Mouse (Mus musculus) kidney, embryonic 16.5 days (tissue): ENCODE results near the gene Arid1b. TPM values are rescaled to one million over a fixed set of nuclear protein-coding genes. Genes with fewer than 3 reads are reported as not detected.

ENCODE experiments used
- ATAC-seq: fragments of 200-750 bp; cut with Nextera tagmentation; 2 replicates; pipeline ENCODE4 v1.8.0; 2017; ENCODE audit warnings: moderate TSS enrichment; ENCODE audit not compliant: low FRiP score, low TSS enrichment
- H3K27ac ChIP-seq: fragments of 300-500 bp; sonication (generic); 2 replicates; pipeline ENCODE4 v1.5.1; 2014; ENCODE audit warnings: low read length
- H3K27me3 ChIP-seq: fragments of 300-500 bp; sonication (generic); 2 replicates; pipeline ENCODE4 v1.6.1; 2014; ENCODE audit warnings: low read length, control low read depth, mixed read lengths; ENCODE audit not compliant: insufficient read depth
- H3K36me3 ChIP-seq: fragments of 300-500 bp; sonication (generic); 2 replicates; pipeline ENCODE4 v1.6.1; 2014; ENCODE audit warnings: low read length, control low read depth, mixed read lengths; ENCODE audit not compliant: insufficient read depth
- H3K4me1 ChIP-seq: fragments of 300-500 bp; sonication (generic); 2 replicates; pipeline ENCODE4 v1.6.1; 2014; ENCODE audit warnings: low read length, control low read depth, mixed read lengths; ENCODE audit not compliant: insufficient read depth
- H3K4me2 ChIP-seq: fragments of 300-500 bp; sonication (generic); replicated peaks from 2 replicates; pipeline ENCODE4 v1.6.1; 2014; ENCODE audit warnings: low read depth, low read length
- H3K4me3 ChIP-seq: fragments of 300-500 bp; sonication (generic); 2 replicates; pipeline ENCODE4 v1.5.1; 2014; ENCODE audit warnings: mild to moderate bottlenecking, low read length
- H3K9ac ChIP-seq: fragments of 300-500 bp; sonication (generic); replicated peaks from 2 replicates; pipeline ENCODE4 v1.6.1; 2014; ENCODE audit warnings: low read length
- H3K9me3 ChIP-seq: fragments of 300-500 bp; sonication (generic); 2 replicates; pipeline ENCODE4 v1.6.1; 2016; ENCODE audit warnings: low read length, control low read depth
- WGBS: fragments of 180-500 bp; shearing (Covaris S2); extraction: QIAGEN DNeasy Blood & Tissue Kit; methylation state at CpG from one replicate; pipeline ENCODE4 v1.1.7; 2014; 5-methylcytosine and 5-hydroxymethylcytosine counted together
- polyA plus RNA-seq: library from polyadenylated mRNA; unstranded; fragments of >200 nt; fragmentation: Nextera tagmentation; extraction: Ambion mirVana; gene quantifications from 2 replicates; pipeline ENCODE4 v1.2.1, GENCODE M21; 2015

The Arid1b gene
- polyA plus RNA-seq, 1 experiment from 2014 or later, result 10.9 TPM

- H3K4me2 ChIP-seq, result no peak overlapping the region; the same call in 1 of the 2 replicates
- no peaks in the 10 kb centered on the region for H3K27me3 ChIP-seq
- no peak overlapping the region for H3K4me3 ChIP-seq
- no peaks in the 10 kb centered on the region for H3K36me3 ChIP-seq
- peak overlapping the region; percentile 44; the same call in 1 of the 2 replicates for H3K9ac ChIP-seq
- no peaks in the 10 kb centered on the region for H3K9me3 ChIP-seq
- WGBS, result 21% methylated on average over 4 of the region's 4 CpGs
- ATAC-seq, result 0 out of 2 replicates have a peak, but pooled peaks have one; percentile 9
- peaks cover 77% of the 10 kb centered on the region for H3K4me1 ChIP-seq
- peak overlapping the region; percentile 72 for H3K27ac ChIP-seq
Observed at GRCm38 (mm10) chr17:5057286-5057685, 63.2 kb downstream of the Arid1b start.

- H3K36me3 ChIP-seq, result no peaks in the 10 kb centered on the region
- peaks cover 69% of the 10 kb centered on the region for H3K4me1 ChIP-seq
- no peak overlapping the region; the same call in 1 of the 2 replicates for H3K9ac ChIP-seq
- peak overlapping the region; percentile 17; the same call in 1 of the 2 replicates for H3K4me2 ChIP-seq
- H3K9me3 ChIP-seq, result no peaks in the 10 kb centered on the region
- H3K4me3 ChIP-seq, result no peak overlapping the region
- peak; percentile 89 for ATAC-seq
- 4% methylated on average over 10 of the region's 10 CpGs for WGBS
- no peaks in the 10 kb centered on the region for H3K27me3 ChIP-seq
- peak overlapping the region; percentile 80 for H3K27ac ChIP-seq
Observed at GRCm38 (mm10) chr17:5057944-5058720, 64.0 kb downstream of the Arid1b start.

GRCm38 (mm10) chr17:5059092-5059601 is 65.0 kb downstream of the Arid1b start:
- no peak for ATAC-seq
- H3K27me3 ChIP-seq, result no peaks in the 10 kb centered on the region
- H3K4me3 ChIP-seq, result no peak overlapping the region
- no peaks in the 10 kb centered on the region for H3K9me3 ChIP-seq
- no peaks in the 10 kb centered on the region for H3K36me3 ChIP-seq
- H3K4me1 ChIP-seq, result peaks cover 63% of the 10 kb centered on the region
- no peak overlapping the region for H3K9ac ChIP-seq
- peak overlapping the region; percentile 44 for H3K27ac ChIP-seq
- 72% methylated on average over 9 of the region's 9 CpGs for whole genome bisulfite sequencing
- H3K4me2 ChIP-seq, result no peak overlapping the region

GRCm38 (mm10) chr17:5060515-5061084 is 66.5 kb downstream of the Arid1b start:
- Histone ChIP-seq H3K36me3 (no peaks in the 10 kb centered on the region), H3K4me1 (peaks cover 61% of the 10 kb centered on the region), H3K27me3 (no peaks in the 10 kb centered on the region), H3K27ac (no peak overlapping the region), H3K9me3 (no peaks in the 10 kb centered on the region), H3K9ac (no peak overlapping the region), H3K4me2 (no peak overlapping the region), H3K4me3 (no peak overlapping the region)
- WGBS, result 74% methylated on average over 5 of the region's 5 CpGs
- ATAC-seq, result no peak

GRCm38 (mm10) chr17:5061183-5061582 is 67.1 kb downstream of the Arid1b start:
- H3K9ac ChIP-seq, result no peak overlapping the region
- H3K4me2 ChIP-seq, result no peak overlapping the region
- WGBS, result 76% methylated on average over 3 of the region's 3 CpGs
- ATAC-seq, result no peak
- no peaks in the 10 kb centered on the region for H3K27me3 ChIP-seq
- H3K36me3 ChIP-seq, result no peaks in the 10 kb centered on the region
- no peak overlapping the region for H3K4me3 ChIP-seq
- no peaks in the 10 kb centered on the region for H3K9me3 ChIP-seq
- no peak overlapping the region for H3K27ac ChIP-seq
- H3K4me1 ChIP-seq, result peaks cover 57% of the 10 kb centered on the region

GRCm38 (mm10) chr17:5061593-5061992 is 67.5 kb downstream of the Arid1b start:
- H3K4me1 ChIP-seq, result peaks cover 53% of the 10 kb centered on the region
- no peak for ATAC-seq
- WGBS, result 74% methylated on average over 5 of the region's 5 CpGs

GRCm38 (mm10) chr17:5063471-5064176 is 69.5 kb downstream of the Arid1b start:
- no peaks in the 10 kb centered on the region for H3K27me3 ChIP-seq
- no peak overlapping the region for H3K27ac ChIP-seq
- H3K4me3 ChIP-seq, result no peak overlapping the region
- no peak overlapping the region for H3K9ac ChIP-seq
- no peaks in the 10 kb centered on the region for H3K36me3 ChIP-seq
- H3K9me3 ChIP-seq, result no peaks in the 10 kb centered on the region
- WGBS, result 82% methylated on average over 9 of the region's 9 CpGs
- H3K4me1 ChIP-seq, result peaks cover 40% of the 10 kb centered on the region
- no peak overlapping the region for H3K4me2 ChIP-seq
- ATAC-seq, result no peak

More at GRCm38 (mm10) chr17:5061593-5061992, 67.5 kb downstream of the Arid1b start:
- Histone ChIP-seq H3K27me3 (no peaks in the 10 kb centered on the region), H3K4me3 (no peak overlapping the region), H3K27ac (no peak overlapping the region), H3K9me3 (no peaks in the 10 kb centered on the region), H3K4me2 (no peak overlapping the region), H3K36me3 (no peaks in the 10 kb centered on the region), H3K9ac (no peak overlapping the region)

- Histone ChIP-seq H3K9me3 (no peaks in the 10 kb centered on the region), H3K4me3 (no peak overlapping the region), H3K27me3 (no peaks in the 10 kb centered on the region), H3K9ac (no peak overlapping the region), H3K36me3 (no peaks in the 10 kb centered on the region), H3K4me2 (no peak overlapping the region), H3K4me1 (peaks cover 29% of the 10 kb centered on the region), H3K27ac (no peak overlapping the region)
- no peak for ATAC-seq
- WGBS, result 80% methylated on average over 6 of the region's 6 CpGs
Observed at GRCm38 (mm10) chr17:5064777-5065176, 70.6 kb downstream of the Arid1b start.

GRCm38 (mm10) chr17:5065270-5065669 is 71.1 kb downstream of the Arid1b start:
- WGBS, result 80% methylated on average over 6 of the region's 6 CpGs
- no peak overlapping the region for H3K9ac ChIP-seq
- no peak overlapping the region for H3K4me2 ChIP-seq
- H3K4me1 ChIP-seq, result peaks cover 26% of the 10 kb centered on the region
- no peak overlapping the region for H3K4me3 ChIP-seq
- peak; percentile 44; the same call in 1 of the 2 replicates for ATAC-seq
- no peak overlapping the region for H3K27ac ChIP-seq
- no peaks in the 10 kb centered on the region for H3K9me3 ChIP-seq
- H3K27me3 ChIP-seq, result no peaks in the 10 kb centered on the region
- no peaks in the 10 kb centered on the region for H3K36me3 ChIP-seq
